8 mouse cellular contexts compared by ENCODE assay signal in the genomic region with DNA sequence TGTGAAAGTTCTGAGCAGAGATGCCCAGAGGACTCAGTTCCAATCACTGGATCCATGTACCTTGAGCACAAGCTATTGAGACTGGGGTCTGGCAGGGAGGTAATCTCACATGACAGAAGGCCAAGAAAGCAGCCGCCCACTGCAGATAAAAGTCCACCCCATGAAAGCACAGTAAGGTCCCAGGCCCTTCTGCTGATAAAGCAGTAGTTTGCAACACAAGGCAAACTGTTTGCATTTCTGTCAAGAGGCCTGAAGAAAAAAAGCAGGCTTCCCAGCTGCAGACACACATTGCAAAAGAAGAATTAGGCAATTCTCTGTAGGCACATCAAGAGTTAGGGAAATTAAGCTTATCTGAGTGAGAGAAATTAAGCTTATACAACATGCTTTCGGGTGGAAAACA. TPM values are rescaled to one million over a fixed set of nuclear protein-coding genes. Genes with fewer than 3 reads are reported as not detected.
DNase-seq lines count a peak whose midpoint lies in the region; ATAC-seq and TF ChIP-seq lines count a peak whose summit lies in the region.

No protein-coding gene starts in this region.

- TF ChIP-seq EP300 in ES-Bruce4 (IDR thresholded peaks at IDR 0.05; ENCODE audit: insufficient read depth, low read depth, low read length): no peak
- peak; percentile 98 for TF ChIP-seq EP300 in liver, postnatal 0 days (IDR thresholded peaks at IDR 0.05; ENCODE audit: low read depth)

- H3K4me3 ChIP-seq in ES-Bruce4 (ENCODE audit: low read depth, low read length): no peak overlapping the region
- H3K4me3 ChIP-seq in embryonic facial prominence, embryonic 13.5 days: no peak overlapping the region
- H3K4me3 ChIP-seq in liver, postnatal 0 days (ENCODE audit: low read depth, low read length): 0 out of 2 replicates have a peak overlapping the region, but pooled peaks have one; percentile 5

- peak; percentile 54 to 73 for DNase-seq in heart, adult 18-20 months
- DNase-seq in heart, adult 8-10 months (ENCODE audit: low spot score): no peak
- peak; percentile 75 for DNase-seq in liver, postnatal 0 days
- no peak for DNase-seq in retina, embryonic 14.5 days (ENCODE audit: low spot score)
- DNase-seq in ovary, postnatal 10 days (ENCODE audit: low spot score): no peak
- DNase-seq in kidney, postnatal 14 days: no peak

- no peak for ATAC-seq in embryonic facial prominence, embryonic 13.5 days (ENCODE audit: insufficient number of reproducible peaks, insufficient read depth, low FRiP score, low TSS enrichment, low read depth)
- ATAC-seq in liver, postnatal 0 days: peak; percentile 81

- TF ChIP-seq CTCF in ES-Bruce4 (IDR thresholded peaks at IDR 0.05; ENCODE audit: low read depth, low read length): no peak
- no peak for TF ChIP-seq CTCF in liver, postnatal 0 days (IDR thresholded peaks at IDR 0.05; ENCODE audit: low read depth)

- no peak for TF ChIP-seq POLR2A in ES-Bruce4 (IDR thresholded peaks at IDR 0.05; ENCODE audit: insufficient read depth, low read length)

- WGBS in embryonic facial prominence, embryonic 13.5 days: 60% methylated on average over 2 of the region's 2 CpGs
- WGBS in liver, postnatal 0 days (ENCODE audit: insufficient replicate concordance): 11% methylated on average over 2 of the region's 2 CpGs

- H3K9me3 ChIP-seq in ES-Bruce4 (replicated peaks; ENCODE audit: control insufficient read depth, insufficient read depth, low read length, poor library complexity, severe bottlenecking): no peaks in the 10 kb centered on the region
- H3K9me3 ChIP-seq in embryonic facial prominence, embryonic 13.5 days: no peaks in the 10 kb centered on the region
- no peaks in the 10 kb centered on the region for H3K9me3 ChIP-seq in liver, postnatal 0 days (ENCODE audit: low read length)

- H3K9ac ChIP-seq in ES-Bruce4 (ENCODE audit: low read depth, poor library complexity, severe bottlenecking): no peak overlapping the region
- no peak overlapping the region for H3K9ac ChIP-seq in embryonic facial prominence, embryonic 13.5 days
- H3K9ac ChIP-seq in liver, postnatal 0 days (replicated peaks): peak overlapping the region; percentile 49

- peaks cover 2% of the 10 kb centered on the region for H3K4me1 ChIP-seq in ES-Bruce4 (ENCODE audit: control insufficient read depth, insufficient read depth, low read length)
- peaks cover 33% of the 10 kb centered on the region for H3K4me1 ChIP-seq in embryonic facial prominence, embryonic 13.5 days
- H3K4me1 ChIP-seq in liver, postnatal 0 days (ENCODE audit: insufficient read depth): peaks cover 73% of the 10 kb centered on the region

- no peaks in the 10 kb centered on the region for H3K27me3 ChIP-seq in ES-Bruce4 (ENCODE audit: control insufficient read depth, insufficient read depth, low read length, poor library complexity, severe bottlenecking)
- H3K27me3 ChIP-seq in embryonic facial prominence, embryonic 13.5 days: no peaks in the 10 kb centered on the region
- H3K27me3 ChIP-seq in liver, postnatal 0 days (ENCODE audit: insufficient read depth, low read length): no peaks in the 10 kb centered on the region

- no peak overlapping the region for H3K4me2 ChIP-seq in embryonic facial prominence, embryonic 13.5 days
- H3K4me2 ChIP-seq in liver, postnatal 0 days (ENCODE audit: low read depth, low read length): peak overlapping the region; percentile 57

- H3K27ac ChIP-seq in ES-Bruce4 (ENCODE audit: insufficient read depth, low read length): peak overlapping the region; percentile 54; the same call in 1 of the 2 replicates
- peak overlapping the region; percentile 77 for H3K27ac ChIP-seq in embryonic facial prominence, embryonic 13.5 days
- peak overlapping the region; percentile 91 for H3K27ac ChIP-seq in liver, postnatal 0 days (ENCODE audit: low read depth)

- H3K36me3 ChIP-seq in ES-Bruce4 (ENCODE audit: control insufficient read depth, insufficient read depth, low read length, poor library complexity, severe bottlenecking): peaks cover 11% of the 10 kb centered on the region
- H3K36me3 ChIP-seq in embryonic facial prominence, embryonic 13.5 days: peaks cover 48% of the 10 kb centered on the region
- peaks cover 25% of the 10 kb centered on the region for H3K36me3 ChIP-seq in liver, postnatal 0 days (replicated peaks; ENCODE audit: insufficient read depth, low read length)

RNA-seq across cellular contexts. Expression of a gene that starts 54.6 kb away (rescaled TPM):
- total RNA-seq in heart, adult 18-20 months (2021): 10 to 100 TPM; 23.3 to 25.7 TPM
- 10 to 100 TPM; 22.2 to 24.3 (median 24.0) TPM for total RNA-seq in heart, adult 8-10 months (2022)
- polyA plus RNA-seq in ES-Bruce4 (2011; ENCODE audit: insufficient read depth, insufficient read length, low read depth, missing spikeins): 46.9 and 51.6 TPM in 2 replicates
- 51.1 and 51.3 TPM in 2 replicates for polyA plus RNA-seq in embryonic facial prominence, embryonic 13.5 days (2015; fragmentation: Nextera tagmentation; extraction: Ambion mirVana)
- polyA plus RNA-seq in liver, postnatal 0 days (2015; fragmentation: Nextera tagmentation; extraction: Ambion mirVana): 8.4 and 10.5 TPM in 2 replicates

Comparison
In these comparisons a context has a peak if more than half of its experiments do, and no peak if none do; other contexts are left out.
1. DNase-seq: peak in heart, adult 18-20 months (2 of 2) and liver, postnatal 0 days (single experiment); none in heart, adult 8-10 months (single experiment), retina, embryonic 14.5 days (single experiment), ovary, postnatal 10 days (single experiment) and kidney, postnatal 14 days (single experiment).
2. Peak in every context shown above with its lines, with median percentiles within 50 percentile points of each other: H3K27ac ChIP-seq.